Mouse (Mus musculus) forelimb bud, embryonic 11.5 days (tissue): ENCODE measurements at regions not wholly inside any gene's neighbourhood (a gene's known extent, or its start where the extent isn't known, plus 50 kb on each side); places are given as distances from the start of the nearest gene placed in this dataset.

Experiments
- DNase-seq: peaks from one replicate; pipeline ENCODE4 v3.0.0-alpha.2; 2012; ENCODE audit warnings: low read depth, low spot score

DNA sequence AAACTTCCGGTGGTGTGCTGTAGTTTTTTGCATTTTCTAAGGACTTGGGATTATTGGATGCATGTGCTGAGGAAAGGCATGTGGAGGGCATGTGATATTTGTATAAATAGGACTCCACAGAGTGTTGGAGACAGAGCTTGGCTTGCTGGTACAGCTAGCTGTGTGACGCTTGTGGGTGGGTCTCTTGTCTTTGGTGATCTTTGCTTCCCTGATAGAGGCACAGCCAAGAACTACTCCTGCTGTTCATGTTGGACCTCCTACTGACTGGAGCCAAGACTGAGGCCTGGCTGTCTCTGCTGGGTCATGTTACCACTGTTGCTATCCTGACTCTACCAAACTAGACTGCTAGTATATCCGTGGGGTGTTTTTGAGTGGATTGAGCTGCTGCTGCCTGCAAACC, 103.1 kb upstream of the Syndig1 start:
- DNase-seq, result no peak

DNA sequence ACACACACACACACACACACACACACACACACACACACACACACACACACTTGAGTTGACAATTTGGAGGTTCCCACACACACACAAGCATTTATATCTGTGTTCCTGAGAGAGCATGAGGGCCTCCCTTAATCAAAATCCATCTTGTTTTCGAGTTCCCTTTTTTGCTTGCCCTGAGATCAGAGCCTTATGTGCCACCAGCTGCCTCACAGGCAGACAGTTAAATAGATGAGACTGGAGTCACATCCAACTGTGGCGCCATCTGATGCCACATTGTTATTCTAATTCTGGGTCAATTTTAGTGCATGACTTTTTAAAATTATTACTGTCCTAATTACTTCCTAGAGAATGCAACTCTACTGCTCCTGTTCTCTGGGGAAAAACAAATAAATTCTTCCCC, 91.2 kb upstream of the Syndig1 start:
- DNase-seq, result no peak

DNA sequence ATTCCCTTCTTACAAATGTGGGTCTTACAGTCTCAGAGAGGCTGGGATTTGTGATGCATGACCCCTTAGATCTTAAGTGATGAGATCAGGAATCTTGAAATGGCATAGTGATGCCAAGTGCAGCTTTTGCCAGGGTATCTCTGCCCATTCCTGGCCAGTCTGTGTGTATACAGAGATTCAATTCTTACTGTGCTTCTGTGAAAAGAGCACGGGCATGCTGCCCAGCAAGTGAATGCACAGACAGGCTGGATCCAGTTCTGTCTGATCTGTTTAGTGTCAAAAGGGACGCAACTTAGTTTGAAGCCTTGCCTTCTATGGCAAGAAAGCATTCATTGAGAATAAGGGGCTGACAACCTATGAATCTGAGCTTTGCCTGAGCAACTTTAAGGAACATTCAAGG, 89.1 kb upstream of the Syndig1 start:
- no peak for DNase-seq

DNA sequence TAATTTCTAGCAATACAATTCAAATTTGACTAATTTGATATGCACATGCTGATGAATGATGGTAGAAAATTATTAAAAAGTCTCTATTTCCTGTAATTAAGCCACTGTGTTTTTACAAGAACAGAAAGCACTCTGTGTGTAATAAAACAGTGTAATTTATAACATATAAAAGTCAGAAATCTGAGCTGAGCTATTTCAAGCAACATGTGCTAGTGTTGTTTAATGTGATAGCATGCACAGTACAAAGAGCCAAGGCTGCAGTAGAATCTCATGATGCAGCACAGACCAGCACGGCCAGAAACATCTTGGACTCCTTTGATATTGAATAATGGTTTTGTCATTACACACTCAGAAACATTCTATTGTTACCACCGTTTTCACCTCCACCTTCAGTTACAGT, 86.3 kb upstream of the Syndig1 start:
- DNase-seq, result no peak

DNA sequence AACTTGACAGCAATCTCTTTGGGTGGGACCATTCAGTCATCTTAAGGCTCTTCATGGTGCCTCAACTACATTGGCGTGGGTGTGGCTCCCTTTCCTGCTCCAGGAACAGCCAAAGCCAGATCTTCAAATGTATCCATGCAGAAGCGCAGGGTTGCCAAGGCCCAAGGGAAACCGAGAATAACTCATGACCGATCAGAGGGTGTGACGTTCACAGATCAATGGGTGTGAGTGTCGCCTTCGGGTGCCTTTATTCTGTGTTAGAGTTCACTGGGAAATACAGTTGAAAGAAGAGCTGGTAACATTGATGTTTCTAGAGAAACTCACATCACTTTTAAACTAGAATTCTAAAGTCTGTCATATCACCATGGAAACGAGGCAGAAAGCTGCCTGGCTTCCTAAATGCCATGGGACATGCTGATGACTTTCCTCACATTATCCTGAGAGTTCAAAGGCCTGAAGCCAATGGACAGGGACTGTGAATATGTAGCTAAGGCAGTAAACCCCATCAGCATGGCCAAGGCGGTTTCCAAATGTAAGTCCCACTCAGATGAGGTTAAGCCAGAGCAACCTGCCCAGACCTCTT, 80.7 kb upstream of the Syndig1 start:
- DNase-seq, result no peak

DNA sequence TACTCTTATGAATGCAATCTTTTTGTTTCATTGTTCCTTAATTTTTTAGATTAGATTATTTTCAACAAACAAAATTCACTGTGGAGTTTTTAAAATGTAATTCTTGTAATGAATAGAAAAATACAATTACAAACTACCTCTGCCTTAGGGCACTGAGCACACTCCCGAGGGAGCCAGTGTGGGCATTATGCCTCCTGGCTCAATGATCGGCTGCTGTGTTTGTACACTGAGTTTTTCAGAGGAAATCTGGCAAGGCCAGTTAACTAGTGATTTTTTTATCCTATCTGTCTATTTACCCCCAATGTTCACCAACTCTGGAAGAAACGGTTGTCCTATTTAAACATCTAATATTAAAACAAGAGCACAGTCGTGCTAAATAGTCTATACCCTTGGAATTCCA, 69.9 kb upstream of the Syndig1 start:
- no peak for DNase-seq

DNA sequence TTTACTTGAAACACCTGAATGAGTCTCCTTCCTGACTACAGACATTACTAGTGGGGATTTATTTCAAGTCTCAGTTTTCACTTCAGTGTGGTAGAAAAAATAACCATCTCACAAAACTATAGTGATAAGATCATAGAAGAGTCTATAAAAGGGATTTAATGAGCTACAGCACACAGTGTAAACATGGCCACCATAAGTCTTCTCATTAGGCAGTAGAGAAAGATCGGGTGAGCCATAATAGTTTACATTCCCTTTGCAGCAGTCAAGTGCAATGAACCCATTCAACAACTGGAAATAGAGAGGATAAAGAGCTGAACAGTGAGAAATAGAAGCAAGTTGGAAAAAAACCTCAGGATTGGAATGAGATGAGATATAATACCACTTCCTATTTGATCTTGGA, 65.1 kb upstream of the Syndig1 start:
- DNase-seq, result no peak

DNA sequence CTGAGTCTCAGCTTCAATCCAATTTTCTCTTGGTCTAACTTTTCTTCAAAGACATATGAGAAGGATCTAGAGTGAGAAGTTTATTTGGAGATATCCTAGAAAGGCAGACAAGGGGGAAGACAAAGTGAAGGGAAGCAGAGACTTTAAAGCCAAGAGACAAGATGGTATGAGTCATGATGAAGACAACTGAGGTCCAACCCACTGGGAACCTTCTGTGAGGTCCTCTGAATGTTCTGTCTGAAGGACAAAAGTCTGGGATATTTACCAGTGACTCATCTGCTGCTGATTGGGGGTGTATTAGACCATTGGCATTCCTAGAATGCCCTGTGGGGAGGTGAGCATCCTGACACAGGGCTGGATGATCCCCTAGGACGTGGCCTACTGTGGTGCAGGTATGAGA, 61.0 kb upstream of the Syndig1 start:
- no peak for DNase-seq

DNA sequence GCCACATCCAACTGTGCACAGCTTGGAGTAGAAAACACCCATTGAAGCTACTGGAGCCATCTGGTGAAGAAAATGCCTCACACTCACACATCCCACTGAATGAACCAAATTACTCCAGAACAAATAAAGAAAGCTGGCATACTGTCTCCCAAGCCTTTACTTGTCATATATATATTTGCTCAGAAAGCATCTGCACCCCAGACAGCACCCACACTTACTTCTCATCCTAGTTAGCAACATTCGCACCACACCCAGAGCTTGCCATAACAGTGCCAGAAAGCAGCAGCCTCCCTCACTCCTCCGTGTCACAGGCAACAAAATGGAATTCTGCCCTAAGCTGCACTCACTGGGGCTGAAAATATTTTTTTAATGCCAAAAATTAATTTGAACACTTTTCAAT, 60.5 kb upstream of the Syndig1 start:
- DNase-seq, result no peak

DNA sequence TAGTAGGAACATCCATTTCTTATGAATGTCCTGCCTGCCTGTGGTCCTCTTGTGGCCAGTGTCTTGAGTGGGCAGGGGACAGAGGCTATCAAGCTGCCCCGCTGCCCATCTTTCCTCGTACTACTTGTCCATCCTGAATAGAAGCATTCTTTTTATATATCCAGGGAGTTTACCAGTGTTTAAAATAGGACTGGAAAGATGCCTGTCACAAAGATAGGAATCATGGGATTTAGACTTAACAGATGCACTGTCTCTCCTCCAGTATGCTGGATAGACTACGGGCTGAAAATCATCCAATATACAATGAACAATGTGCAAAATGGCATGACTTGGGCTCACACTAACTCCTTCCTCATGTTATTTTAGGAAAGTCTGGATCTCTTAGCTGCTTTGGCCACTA, 51.7 kb upstream of the Syndig1 start:
- DNase-seq, result no peak
